Mouse (Mus musculus): Measurements from ENCODE around the gene Smtn. TPM values are rescaled to one million over a fixed set of nuclear protein-coding genes. Genes with fewer than 3 reads are reported as not detected.
A peak's percentile ranks its signal among the peaks of the same experiment; 100 is the strongest.

Gene Smtn
- polyA plus RNA-seq, 1 experiment from 2014 or later = 1.7 TPM

DNA sequence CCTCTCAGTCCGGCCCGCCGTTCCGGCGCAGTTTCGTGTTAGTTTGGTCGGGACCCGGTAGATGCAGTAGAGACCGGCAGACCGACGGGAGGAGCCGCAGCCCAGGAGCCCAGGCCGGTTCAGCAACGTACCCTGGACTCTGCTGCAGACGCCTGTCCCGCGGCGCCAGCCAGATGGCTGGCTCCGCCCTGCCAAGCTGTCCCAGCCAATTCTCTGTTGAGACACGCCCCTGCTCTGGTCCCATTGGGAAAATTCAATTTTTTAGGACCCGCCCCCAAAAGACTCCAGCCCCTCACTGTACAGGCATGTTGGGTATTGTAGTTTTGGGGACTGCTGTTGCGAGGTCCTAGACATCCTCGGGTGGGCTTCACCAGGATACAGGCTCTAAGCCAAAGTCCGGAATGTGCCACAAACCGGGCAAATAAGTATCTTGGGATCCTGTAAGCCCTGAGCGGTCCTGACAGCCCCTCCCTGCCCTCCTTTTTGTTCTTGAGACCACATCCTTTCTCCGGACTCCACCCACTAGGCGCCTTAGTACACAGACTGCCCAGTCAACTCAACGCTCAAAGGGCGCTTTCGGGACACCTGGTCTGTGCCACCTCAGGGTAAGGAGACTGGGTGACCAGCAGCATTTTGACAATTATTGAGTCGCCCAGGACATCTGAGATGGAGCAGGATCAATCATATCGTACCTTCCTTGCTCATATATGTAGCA, 1.1 kb downstream of the Smtn start:
- Histone ChIP-seq H3K36me3 (ENCODE audit: inconsistent target) (no peaks in the 10 kb centered on the region), H3K27ac (no peak overlapping the region), H3K4me3 (ENCODE audit: inconsistent target) (peak overlapping the region; percentile 53), H3K79me2 (ENCODE audit: inconsistent target) (no peaks in the 10 kb centered on the region)
- 3% methylated on average over 33 of the region's 33 CpGs for WGBS (ENCODE audit: missing documents)

GRCm38 (mm10) chr11:3538341-3538740, 2.1 kb downstream of the Smtn start:
- 69% methylated on average over 4 of the region's 4 CpGs for WGBS (ENCODE audit: missing documents)
- H3K36me3 ChIP-seq (ENCODE audit: inconsistent target) = no peaks in the 10 kb centered on the region
- H3K79me2 ChIP-seq (ENCODE audit: inconsistent target) = no peaks in the 10 kb centered on the region
- peak overlapping the region; percentile 53 for H3K4me3 ChIP-seq (ENCODE audit: inconsistent target)
- no peak overlapping the region for H3K27ac ChIP-seq

- Histone ChIP-seq H3K4me3 (ENCODE audit: inconsistent target) (no peak overlapping the region), H3K36me3 (ENCODE audit: inconsistent target) (no peaks in the 10 kb centered on the region), H3K79me2 (ENCODE audit: inconsistent target) (no peaks in the 10 kb centered on the region), H3K27ac (no peak overlapping the region)
- 89% methylated on average over 3 of the region's 3 CpGs for WGBS (ENCODE audit: missing documents)
Measured at GRCm38 (mm10) chr11:3537711-3538110, 2.7 kb downstream of the Smtn start.

DNA sequence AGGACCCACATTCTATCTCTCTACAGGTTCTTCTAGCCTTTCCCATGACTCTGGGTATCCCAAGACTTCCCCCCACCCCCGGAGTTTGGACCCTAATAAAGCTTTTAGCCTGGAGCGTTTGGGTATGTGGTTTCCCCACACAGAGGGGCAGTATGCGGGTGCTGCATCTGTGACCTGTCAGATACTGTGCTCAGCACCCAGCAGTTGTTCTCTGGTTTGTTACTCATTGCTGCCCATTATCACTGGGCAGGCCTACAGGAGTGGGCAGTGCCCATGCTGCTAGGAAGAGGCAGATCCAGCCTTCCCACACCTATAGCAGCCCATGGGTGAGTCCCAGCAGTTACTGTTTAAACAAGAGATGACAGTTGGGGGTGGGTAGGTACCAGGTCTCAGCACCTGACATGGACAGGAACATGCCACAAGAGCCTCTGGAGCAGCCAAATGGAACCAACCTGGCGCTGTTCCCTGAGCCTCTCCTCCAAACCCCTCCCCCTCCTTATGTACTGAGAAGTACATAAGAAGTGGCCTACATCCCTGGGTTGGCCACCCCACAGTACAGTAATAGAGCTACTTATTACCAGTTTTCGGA, 3.6 kb downstream of the Smtn start:
- H3K36me3 ChIP-seq (ENCODE audit: inconsistent target) = no peaks in the 10 kb centered on the region
- 95% methylated on average over 5 of the region's 5 CpGs for WGBS (ENCODE audit: missing documents)
- no peaks in the 10 kb centered on the region for H3K79me2 ChIP-seq (ENCODE audit: inconsistent target)
- H3K4me3 ChIP-seq (ENCODE audit: inconsistent target) = no peak overlapping the region
- H3K27ac ChIP-seq = no peak overlapping the region

DNA sequence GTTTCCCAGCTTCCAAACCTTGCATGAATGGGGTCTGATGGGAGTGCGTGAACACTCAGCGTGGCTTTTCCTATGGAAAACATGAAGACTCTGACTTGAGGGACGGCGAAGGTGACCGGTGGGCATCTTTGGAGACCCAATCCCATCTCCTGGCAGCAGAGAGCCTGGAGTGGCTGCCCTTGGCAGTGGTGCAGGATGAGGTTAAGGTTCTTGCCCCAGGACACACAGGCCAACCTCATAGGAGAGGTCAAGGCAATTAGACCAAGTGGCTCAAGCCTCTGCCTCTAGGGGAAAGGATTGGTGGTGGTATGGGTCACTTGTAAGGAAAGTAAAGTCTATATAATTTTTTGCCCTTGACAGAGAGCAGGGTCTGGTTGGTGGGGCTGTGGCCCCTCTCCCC, 4.3 kb downstream of the Smtn start:
- 80% methylated on average over 5 of the region's 5 CpGs for WGBS (ENCODE audit: missing documents)
- H3K27ac ChIP-seq = no peak overlapping the region
- no peaks in the 10 kb centered on the region for H3K79me2 ChIP-seq (ENCODE audit: inconsistent target)
- no peaks in the 10 kb centered on the region for H3K36me3 ChIP-seq (ENCODE audit: inconsistent target)
- no peak overlapping the region for H3K4me3 ChIP-seq (ENCODE audit: inconsistent target)

- Histone ChIP-seq H3K36me3 (ENCODE audit: inconsistent target) (no peaks in the 10 kb centered on the region), H3K79me2 (ENCODE audit: inconsistent target) (no peaks in the 10 kb centered on the region), H3K27ac (no peak overlapping the region), H3K4me3 (ENCODE audit: inconsistent target) (peak overlapping the region; percentile 20; the same call in 1 of the 2 replicates)
- 2% methylated on average over 36 of the region's 36 CpGs for WGBS (ENCODE audit: missing documents)
Measured at GRCm38 (mm10) chr11:3535406-3535986, 4.9 kb downstream of the Smtn start.

- no peak overlapping the region for H3K4me3 ChIP-seq (ENCODE audit: inconsistent target)
- 11% methylated on average over 8 of the region's 8 CpGs for WGBS (ENCODE audit: missing documents)
- H3K36me3 ChIP-seq (ENCODE audit: inconsistent target) = no peaks in the 10 kb centered on the region
- H3K27ac ChIP-seq = no peak overlapping the region
- H3K79me2 ChIP-seq (ENCODE audit: inconsistent target) = no peaks in the 10 kb centered on the region
Measured at GRCm38 (mm10) chr11:3534956-3535355, 5.5 kb downstream of the Smtn start.

GRCm38 (mm10) chr11:3533406-3533932, 6.9 kb downstream of the Smtn start:
- no peaks in the 10 kb centered on the region for H3K79me2 ChIP-seq (ENCODE audit: inconsistent target)
- no peak overlapping the region for H3K4me3 ChIP-seq (ENCODE audit: inconsistent target)
- WGBS (ENCODE audit: missing documents) = 97% methylated on average over 17 of the region's 17 CpGs
- no peaks in the 10 kb centered on the region for H3K36me3 ChIP-seq (ENCODE audit: inconsistent target)
- no peak overlapping the region for H3K27ac ChIP-seq

DNA sequence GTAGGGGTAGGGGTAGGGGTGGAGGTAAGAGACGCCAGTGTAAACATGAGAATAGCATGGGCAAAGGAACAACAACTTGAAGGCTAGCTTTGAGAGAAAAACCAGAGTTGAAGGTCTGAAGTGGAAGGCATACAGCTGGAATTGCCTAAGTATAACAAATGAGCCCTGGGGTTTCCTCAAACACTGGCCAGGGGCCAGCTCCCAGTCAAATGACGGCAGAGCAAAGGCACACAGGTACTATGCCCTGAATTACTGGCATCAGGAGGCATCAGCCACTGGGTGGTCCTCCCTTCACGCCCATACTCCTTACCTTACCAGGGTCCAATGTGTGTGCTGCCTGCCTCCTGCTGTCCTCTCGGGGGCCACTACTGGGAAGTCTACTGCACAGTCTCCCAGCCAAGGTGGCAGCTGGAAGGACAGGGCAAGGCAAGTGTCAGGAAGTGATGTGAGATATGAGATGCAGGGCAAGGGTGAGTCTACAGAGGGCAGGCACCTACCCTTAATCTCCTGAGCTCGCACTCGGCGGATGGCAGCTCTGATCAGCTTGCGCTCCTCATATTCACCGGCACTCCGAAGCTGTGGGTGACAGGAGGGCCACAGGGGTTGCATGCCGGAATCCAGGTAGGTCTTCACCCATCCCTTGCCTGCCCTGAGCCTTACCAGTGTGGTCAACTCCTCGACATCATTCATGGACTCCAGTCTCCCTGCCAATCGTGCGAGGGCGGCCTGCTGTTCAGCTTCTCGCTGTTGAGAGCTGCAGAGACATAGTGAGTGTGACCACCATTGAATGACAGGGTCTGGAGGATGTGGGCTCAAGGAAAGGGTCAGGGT, 8.1 kb downstream of the Smtn start:
- Histone ChIP-seq H3K4me3 (ENCODE audit: inconsistent target) (no peak overlapping the region), H3K79me2 (ENCODE audit: inconsistent target) (no peaks in the 10 kb centered on the region), H3K36me3 (ENCODE audit: inconsistent target) (no peaks in the 10 kb centered on the region), H3K27ac (no peak overlapping the region)
- WGBS (ENCODE audit: missing documents) = 94% methylated on average over 16 of the region's 16 CpGs

- Histone ChIP-seq H3K79me2 (ENCODE audit: inconsistent target) (no peaks in the 10 kb centered on the region), H3K27ac (no peak overlapping the region), H3K36me3 (ENCODE audit: inconsistent target) (no peaks in the 10 kb centered on the region), H3K4me3 (ENCODE audit: inconsistent target) (no peak overlapping the region)
- WGBS (ENCODE audit: missing documents) = 96% methylated on average over 6 of the region's 6 CpGs
Measured at GRCm38 (mm10) chr11:3531634-3532033, 8.8 kb downstream of the Smtn start.

DNA sequence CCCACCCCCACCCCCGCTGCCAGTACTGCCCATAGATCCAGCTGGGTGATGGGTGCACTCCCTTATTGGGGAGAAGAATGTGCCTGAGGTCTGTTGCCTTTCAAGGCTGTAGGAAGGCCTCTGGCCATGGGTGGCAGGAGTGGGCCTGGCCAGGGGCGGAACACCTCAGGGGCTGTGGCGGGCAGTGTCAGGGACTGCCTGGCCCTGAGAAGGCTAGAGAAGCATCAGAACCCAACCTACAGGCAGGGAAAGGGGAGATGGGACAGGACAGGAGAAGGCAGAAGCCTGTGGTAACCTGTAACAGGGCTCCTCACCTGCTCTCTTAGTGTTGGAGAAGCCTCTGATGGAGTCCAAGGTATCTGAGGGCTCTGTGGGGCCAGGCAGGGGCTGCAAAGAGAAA, 9.7 kb downstream of the Smtn start:
- 93% methylated on average over 3 of the region's 3 CpGs for WGBS (ENCODE audit: missing documents)
- no peak overlapping the region for H3K27ac ChIP-seq
- no peaks in the 10 kb centered on the region for H3K36me3 ChIP-seq (ENCODE audit: inconsistent target)
- no peak overlapping the region for H3K4me3 ChIP-seq (ENCODE audit: inconsistent target)
- H3K79me2 ChIP-seq (ENCODE audit: inconsistent target) = no peaks in the 10 kb centered on the region

DNA sequence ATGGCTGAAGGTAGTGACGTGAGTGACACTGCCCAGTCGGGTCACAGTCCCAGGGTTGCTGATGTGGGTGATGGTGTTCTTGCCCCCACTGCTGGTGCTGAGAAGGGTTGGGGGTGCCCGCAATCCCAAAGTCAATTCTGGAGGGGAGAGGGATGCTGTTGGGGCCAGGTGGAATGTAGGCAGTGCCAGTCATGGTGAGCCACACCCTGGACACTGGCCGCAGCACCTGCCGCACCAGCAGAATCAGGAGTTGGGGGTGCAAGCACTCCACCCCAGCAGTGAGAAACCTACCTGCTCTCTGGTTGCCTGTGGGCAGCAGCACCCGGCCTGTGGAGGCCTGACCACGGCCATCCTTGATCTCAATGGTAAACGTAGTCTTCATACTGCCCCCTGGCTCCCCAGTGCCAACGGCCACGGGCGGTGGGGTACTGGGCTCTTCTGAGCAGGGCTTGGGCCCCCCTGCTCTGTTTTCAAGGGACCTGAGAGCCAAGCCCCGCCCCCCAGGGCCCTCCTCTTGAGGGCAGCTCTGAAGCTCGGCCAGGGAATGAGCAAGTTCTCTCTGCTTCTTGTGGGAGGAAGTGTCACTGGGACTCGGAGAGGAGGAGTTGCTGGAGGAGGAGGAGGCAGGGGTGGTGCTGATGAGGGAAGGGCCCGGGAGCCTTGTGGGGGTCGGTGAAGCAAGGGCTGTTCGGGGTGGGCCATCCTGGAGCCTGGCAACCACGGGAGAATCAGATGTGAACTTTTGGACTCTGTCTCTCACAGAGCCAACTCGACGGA, 10.7 kb downstream of the Smtn start:
- H3K27ac ChIP-seq = no peak overlapping the region
- no peaks in the 10 kb centered on the region for H3K79me2 ChIP-seq (ENCODE audit: inconsistent target)
- H3K36me3 ChIP-seq (ENCODE audit: inconsistent target) = no peaks in the 10 kb centered on the region
- WGBS (ENCODE audit: missing documents) = 85% methylated on average over 20 of the region's 20 CpGs
- no peak overlapping the region for H3K4me3 ChIP-seq (ENCODE audit: inconsistent target)

DNA sequence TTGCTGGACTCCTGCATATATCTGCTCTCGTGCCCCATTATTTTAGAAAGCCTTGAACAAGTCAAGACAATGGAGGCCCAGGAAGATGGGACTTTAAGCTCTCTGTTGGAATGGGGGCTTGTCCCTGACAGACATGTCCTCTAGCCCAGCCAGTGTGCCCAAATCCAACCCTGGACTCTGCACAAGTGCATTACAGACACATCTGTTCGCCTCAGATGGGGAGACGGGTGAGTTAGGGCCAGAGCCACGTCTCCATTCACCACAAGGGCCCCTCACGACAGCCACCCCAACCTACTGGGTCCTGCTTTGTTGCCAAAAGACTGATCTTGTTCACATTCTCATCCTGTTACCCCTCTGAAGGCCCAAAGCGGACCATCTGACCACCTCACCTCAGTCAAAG, 12.2 kb downstream of the Smtn start:
- no peak overlapping the region for H3K27ac ChIP-seq
- H3K36me3 ChIP-seq (ENCODE audit: inconsistent target) = no peaks in the 10 kb centered on the region
- no peak overlapping the region for H3K4me3 ChIP-seq (ENCODE audit: inconsistent target)
- no peaks in the 10 kb centered on the region for H3K79me2 ChIP-seq (ENCODE audit: inconsistent target)
- WGBS (ENCODE audit: missing documents) = 94% methylated on average over 6 of the region's 6 CpGs

- 97% methylated on average over 8 of the region's 8 CpGs for WGBS (ENCODE audit: missing documents)
- Histone ChIP-seq H3K36me3 (ENCODE audit: inconsistent target) (no peaks in the 10 kb centered on the region), H3K27ac (no peak overlapping the region), H3K4me3 (ENCODE audit: inconsistent target) (no peak overlapping the region), H3K79me2 (ENCODE audit: inconsistent target) (no peaks in the 10 kb centered on the region)
Measured at GRCm38 (mm10) chr11:3527766-3528165, 12.6 kb downstream of the Smtn start.

Measured in macrophage (primary cell).